16 mouse cellular contexts compared by ENCODE assay signal in genomic region chr9:107586504-107586903, GRCm38 (mm10). TPM values are rescaled to one million over a fixed set of nuclear protein-coding genes. Genes with fewer than 3 reads are reported as not detected.
DNase-seq lines count a peak whose midpoint lies in the region; ATAC-seq and TF ChIP-seq lines count a peak whose summit lies in the region.
"Had no signal": no experiment of that assay in that cellular context is flagged by ENCODE, and none has a peak within 500 bp of the region (broad histone marks: within the 10 kb centered on the region; RNA-seq: fewer than 3 reads in every experiment).

No protein-coding gene starts in this region.

- H3K4me3 ChIP-seq in erythroblast, embryonic 14.5 days (replicated peaks) = peak overlapping the region; percentile 78
- no peak overlapping the region; the same call in 1 of the 2 replicates for H3K4me3 ChIP-seq in lung, embryonic 14.5 days (ENCODE audit: low read depth, low read length)
- peak overlapping the region; percentile 55; the same call in 1 of the 2 replicates for H3K4me3 ChIP-seq in bone marrow macrophage, adult 2 months (ENCODE audit: insufficient read depth, low read length)
- H3K4me3 ChIP-seq in liver, embryonic 15.5 days (replicated peaks) = peak overlapping the region; percentile 78
- H3K4me3 ChIP-seq: neural tube, embryonic 12.5 days had no signal

- no peak overlapping the region for H3K27ac ChIP-seq in lung, embryonic 14.5 days (ENCODE audit: low read depth)
- H3K27ac ChIP-seq in bone marrow macrophage, adult 2 months (ENCODE audit: insufficient read depth, low read depth, low read length) = no peak overlapping the region
- H3K27ac ChIP-seq in liver, embryonic 15.5 days (replicated peaks) = peak overlapping the region; percentile 96
- H3K27ac ChIP-seq: neural tube, embryonic 12.5 days had no signal

- H3K9ac ChIP-seq in lung, embryonic 14.5 days = no peak overlapping the region
- peak overlapping the region; percentile 57 for H3K9ac ChIP-seq in liver, embryonic 15.5 days
- H3K9ac ChIP-seq: kidney, embryonic 15.5 days; neural tube, embryonic 12.5 days had no signal

- no peaks in the 10 kb centered on the region; the same call in 1 of the 2 replicates for H3K27me3 ChIP-seq in erythroblast, embryonic 14.5 days (ENCODE audit: control insufficient read depth)
- H3K27me3 ChIP-seq in lung, embryonic 14.5 days (ENCODE audit: insufficient read depth, low read length) = no peaks in the 10 kb centered on the region
- no peaks in the 10 kb centered on the region for H3K27me3 ChIP-seq in liver, embryonic 15.5 days
- H3K27me3 ChIP-seq: kidney, embryonic 15.5 days; neural tube, embryonic 12.5 days had no signal

- H3K9me3 ChIP-seq in erythroblast, embryonic 14.5 days (ENCODE audit: control insufficient read depth, low read length) = no peaks in the 10 kb centered on the region
- no peaks in the 10 kb centered on the region for H3K9me3 ChIP-seq in lung, embryonic 14.5 days (ENCODE audit: low read depth, low read length)
- H3K9me3 ChIP-seq in liver, embryonic 15.5 days (replicated peaks) = no peaks in the 10 kb centered on the region
- H3K9me3 ChIP-seq: kidney, embryonic 15.5 days; neural tube, embryonic 12.5 days had no signal

- H3K4me1 ChIP-seq in erythroblast, embryonic 14.5 days (ENCODE audit: control insufficient read depth) = peaks cover 86% of the 10 kb centered on the region
- peaks cover 8% of the 10 kb centered on the region; the same call in 1 of the 2 replicates for H3K4me1 ChIP-seq in lung, embryonic 14.5 days (ENCODE audit: insufficient read depth)
- H3K4me1 ChIP-seq in bone marrow macrophage, adult 2 months (ENCODE audit: control insufficient read depth, insufficient read depth, low read length) = peaks cover 17% of the 10 kb centered on the region
- peaks cover 86% of the 10 kb centered on the region for H3K4me1 ChIP-seq in liver, embryonic 15.5 days (replicated peaks)

- DNase-seq in lung, embryonic 14.5 days = no peak
- DNase-seq in lung, postnatal 36 days = no peak
- DNase-seq in layer of hippocampus, adult 18-20 months (ENCODE audit: low spot score in 2 of 2) = no peak
- DNase-seq in retina, postnatal 1 day = no peak
- DNase-seq: adrenal gland, postnatal 36 days; gastrocnemius, postnatal 14 days; heart, postnatal 10 days; left cerebral cortex, postnatal 4 days; lung, postnatal 14 days; midbrain, embryonic 14.5 days had no signal

- no peak for TF ChIP-seq CTCF in lung, embryonic 14.5 days (IDR thresholded peaks at IDR 0.05; ENCODE audit: low read depth)
- no peak for TF ChIP-seq CTCF in bone marrow macrophage, adult 2 months (IDR thresholded peaks at IDR 0.05; ENCODE audit: low read depth, low read length)

- peaks cover 77% of the 10 kb centered on the region for H3K36me3 ChIP-seq in erythroblast, embryonic 14.5 days (ENCODE audit: control insufficient read depth)
- peaks cover 38% of the 10 kb centered on the region for H3K36me3 ChIP-seq in lung, embryonic 14.5 days (ENCODE audit: insufficient read depth)
- H3K36me3 ChIP-seq in liver, embryonic 15.5 days (replicated peaks) = peaks cover 47% of the 10 kb centered on the region

- peak overlapping the region; percentile 13; the same call in 1 of the 2 replicates for H3K4me2 ChIP-seq in lung, embryonic 14.5 days
- H3K4me2 ChIP-seq in liver, embryonic 15.5 days = peak overlapping the region; percentile 82

- TF ChIP-seq POLR2A in bone marrow macrophage, adult 2 months (IDR thresholded peaks at IDR 0.05; ENCODE audit: borderline replicate concordance, low read depth, low read length) = no peak

- WGBS in lung, embryonic 14.5 days = 84% methylated on average over 5 of the region's 5 CpGs
- 77% methylated on average over 5 of the region's 5 CpGs for WGBS in liver, embryonic 15.5 days (ENCODE audit: insufficient replicate concordance)

- no peak for ATAC-seq in erythroblast, adult 5-6 weeks (replicated peaks; ENCODE audit: low FRiP score, poor library complexity, severe bottlenecking)
- no peak for ATAC-seq in lung, embryonic 14.5 days (ENCODE audit: insufficient read depth)
- ATAC-seq in liver, embryonic 15.5 days (ENCODE audit: insufficient read depth) = no peak

RNA-seq across cellular contexts. Expression of gene Ifrd2, which starts 0.9 kb away (rescaled TPM):
- 79.9 and 91.3 TPM in 2 replicates for polyA plus RNA-seq in erythroblast, embryonic 14.5 days (2012)
- total RNA-seq in erythroblast, adult 5-6 weeks (2015; ENCODE audit: low replicate concordance) = 207 and 270 TPM in 2 replicates
- total RNA-seq in erythroblast, adult 5-6 weeks (2017; ENCODE audit: low replicate concordance) = 204 and 217 TPM in 2 replicates
- 57.9 and 64.6 TPM in 2 replicates for polyA plus RNA-seq in lung, embryonic 14.5 days (2014; fragmentation: Nextera tagmentation; extraction: Ambion mirVana)
- polyA plus RNA-seq in bone marrow macrophage, adult 2 months (2012; ENCODE audit: insufficient read depth, insufficient read length, missing spikeins) = 8.2 and 8.6 TPM in 2 replicates
- 161 and 198 TPM in 2 replicates for polyA plus RNA-seq in liver, embryonic 15.5 days (2015; fragmentation: Nextera tagmentation; extraction: Ambion mirVana)
- 10 to 100 TPM; 12.5 to 13.2 TPM for total RNA-seq in layer of hippocampus, adult 18-20 months (2021)

RNA-seq across cellular contexts. Expression of gene Hyal3, which starts 5.9 kb away (rescaled TPM):
- 0.34 TPM in 1 of 2 replicates, not detected in the other for polyA plus RNA-seq in erythroblast, embryonic 14.5 days (2012)
- 2.3 and 2.9 TPM in 2 replicates for total RNA-seq in erythroblast, adult 5-6 weeks (2015; ENCODE audit: low replicate concordance)
- total RNA-seq in erythroblast, adult 5-6 weeks (2017; ENCODE audit: low replicate concordance) = 1.1 and 1.4 TPM in 2 replicates
- 0.73 and 1.4 TPM in 2 replicates for polyA plus RNA-seq in lung, embryonic 14.5 days (2014; fragmentation: Nextera tagmentation; extraction: Ambion mirVana)
- polyA plus RNA-seq in bone marrow macrophage, adult 2 months (2012; ENCODE audit: insufficient read depth, insufficient read length, missing spikeins) = 0.29 and 0.59 TPM in 2 replicates
- polyA plus RNA-seq in liver, embryonic 15.5 days (2015; fragmentation: Nextera tagmentation; extraction: Ambion mirVana) = 0.64 TPM in 2 replicates
- total RNA-seq in layer of hippocampus, adult 18-20 months (2021) = 1 to 10 TPM; 1.1 to 1.4 TPM

RNA-seq across cellular contexts. Expression of gene Naa80, which starts 7.8 kb away (rescaled TPM):
- 10.1 and 11.4 TPM in 2 replicates for polyA plus RNA-seq in erythroblast, embryonic 14.5 days (2012)
- 13.4 and 20.2 TPM in 2 replicates for total RNA-seq in erythroblast, adult 5-6 weeks (2015; ENCODE audit: low replicate concordance)
- 9.5 and 17.9 TPM in 2 replicates for total RNA-seq in erythroblast, adult 5-6 weeks (2017; ENCODE audit: low replicate concordance)
- 14.7 and 17.2 TPM in 2 replicates for polyA plus RNA-seq in lung, embryonic 14.5 days (2014; fragmentation: Nextera tagmentation; extraction: Ambion mirVana)
- 16.9 and 21.1 TPM in 2 replicates for polyA plus RNA-seq in bone marrow macrophage, adult 2 months (2012; ENCODE audit: insufficient read depth, insufficient read length, missing spikeins)
- polyA plus RNA-seq in liver, embryonic 15.5 days (2015; fragmentation: Nextera tagmentation; extraction: Ambion mirVana) = 12.3 and 12.8 TPM in 2 replicates
- 10 to 100 TPM; 10.7 to 13.5 TPM for total RNA-seq in layer of hippocampus, adult 18-20 months (2021)

RNA-seq across cellular contexts. Expression of gene Hyal1, which starts 9.8 kb away (rescaled TPM):
- 0.53 and 0.54 TPM in 2 replicates for polyA plus RNA-seq in erythroblast, embryonic 14.5 days (2012)
- total RNA-seq in erythroblast, adult 5-6 weeks (2015; ENCODE audit: low replicate concordance) = 2.7 and 9.8 TPM in 2 replicates
- total RNA-seq in erythroblast, adult 5-6 weeks (2017; ENCODE audit: low replicate concordance) = 4.2 and 7.4 TPM in 2 replicates
- polyA plus RNA-seq in lung, embryonic 14.5 days (2014; fragmentation: Nextera tagmentation; extraction: Ambion mirVana) = 5.2 and 5.9 TPM in 2 replicates
- 2.3 and 4.7 TPM in 2 replicates for polyA plus RNA-seq in bone marrow macrophage, adult 2 months (2012; ENCODE audit: insufficient read depth, insufficient read length, missing spikeins)
- polyA plus RNA-seq in liver, embryonic 15.5 days (2015; fragmentation: Nextera tagmentation; extraction: Ambion mirVana) = 3.2 and 4.2 TPM in 2 replicates
- total RNA-seq in layer of hippocampus, adult 18-20 months (2021) = 1 to 10 TPM; 5.1 to 7.3 TPM

RNA-seq across cellular contexts. Expression of gene Hyal2, which starts 18.8 kb away (rescaled TPM):
- 4.1 and 5.4 TPM in 2 replicates for polyA plus RNA-seq in erythroblast, embryonic 14.5 days (2012)
- total RNA-seq in erythroblast, adult 5-6 weeks (2015; ENCODE audit: low replicate concordance) = 1.9 and 2.7 TPM in 2 replicates
- 3.9 and 4.9 TPM in 2 replicates for total RNA-seq in erythroblast, adult 5-6 weeks (2017; ENCODE audit: low replicate concordance)
- 126 and 129 TPM in 2 replicates for polyA plus RNA-seq in lung, embryonic 14.5 days (2014; fragmentation: Nextera tagmentation; extraction: Ambion mirVana)
- 8.8 and 10.3 TPM in 2 replicates for polyA plus RNA-seq in bone marrow macrophage, adult 2 months (2012; ENCODE audit: insufficient read depth, insufficient read length, missing spikeins)
- 48.8 and 56.3 TPM in 2 replicates for polyA plus RNA-seq in liver, embryonic 15.5 days (2015; fragmentation: Nextera tagmentation; extraction: Ambion mirVana)
- total RNA-seq in layer of hippocampus, adult 18-20 months (2021) = 10 to 100 TPM; 15.8 to 16.6 TPM
